Mouse (Mus musculus): ENCODE results near the gene Usp21. TPM values are rescaled to one million over a fixed set of nuclear protein-coding genes. Genes with fewer than 3 reads are reported as not detected.
"Not testable (repeated sequence)": the region's sequence is repeated elsewhere in the genome, so short reads cannot be mapped to it uniquely, and the experiment has no call there.

Gene Usp21
- polyA plus RNA-seq, 1 experiment from 2014 or later: 119 TPM

DNA sequence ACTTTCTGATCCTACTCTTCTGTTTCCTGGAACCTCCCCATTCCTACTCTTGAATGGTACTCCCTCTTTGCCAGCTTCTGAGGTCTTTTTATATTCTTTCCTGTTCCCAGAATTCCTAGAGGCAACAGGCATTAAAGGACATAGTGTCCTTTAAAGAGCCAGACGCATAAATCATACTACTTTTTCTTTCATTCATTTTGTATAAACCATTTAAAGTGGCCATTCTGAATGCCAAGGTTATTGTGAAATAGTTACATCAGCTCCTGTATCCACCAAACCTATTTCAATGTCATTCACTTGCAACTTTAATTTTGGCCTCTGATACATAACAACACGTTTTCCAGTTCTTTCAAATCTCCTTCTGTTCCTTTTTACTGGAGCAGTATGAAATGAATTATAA lies 21.5 kb upstream of the Usp21 start:
- no peak for ATAC-seq (ENCODE audit: low FRiP score, low read depth)
- H3K4me3 ChIP-seq: no peak overlapping the region
- H3K4me2 ChIP-seq (replicated peaks): no peak overlapping the region
- no peak overlapping the region for H3K27ac ChIP-seq (replicated peaks)
- 73% methylated on average over 2 of the region's 2 CpGs for WGBS
- no peaks in the 10 kb centered on the region for H3K4me1 ChIP-seq
- no peaks in the 10 kb centered on the region for H3K9me3 ChIP-seq
- no peaks in the 10 kb centered on the region for H3K36me3 ChIP-seq
- no peak overlapping the region for H3K9ac ChIP-seq (replicated peaks)
- 0 out of 2 replicates have a peak, but pooled peaks cover 4% of the 10 kb centered on the region for H3K27me3 ChIP-seq

DNA sequence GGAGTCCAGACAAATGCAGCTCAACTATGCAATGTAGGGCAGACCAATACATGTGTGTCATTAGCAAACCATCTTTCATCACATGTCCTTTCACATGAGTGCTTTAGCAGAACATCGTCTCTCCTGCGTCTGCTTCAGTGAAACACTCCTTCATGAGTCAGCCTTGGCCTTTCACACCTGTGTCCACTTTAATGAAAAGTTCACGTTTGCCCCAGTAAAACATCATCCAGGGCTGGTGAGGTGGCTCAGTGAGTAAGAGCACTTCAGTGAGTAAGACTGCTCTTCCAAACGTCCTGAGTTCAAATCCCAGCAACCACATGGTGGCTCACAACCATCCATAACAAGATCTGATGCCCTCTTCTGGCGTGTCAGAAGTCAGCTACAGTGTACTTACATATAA lies 18.4 kb upstream of the Usp21 start:
- not testable (repeated sequence) for H3K9me3 ChIP-seq; H3K27ac ChIP-seq (replicated peaks); H3K9ac ChIP-seq (replicated peaks); ATAC-seq (ENCODE audit: low FRiP score, low read depth); H3K27me3 ChIP-seq; H3K36me3 ChIP-seq; H3K4me1 ChIP-seq; H3K4me2 ChIP-seq (replicated peaks); H3K4me3 ChIP-seq
- WGBS: 76% methylated on average over 5 of the region's 5 CpGs

DNA sequence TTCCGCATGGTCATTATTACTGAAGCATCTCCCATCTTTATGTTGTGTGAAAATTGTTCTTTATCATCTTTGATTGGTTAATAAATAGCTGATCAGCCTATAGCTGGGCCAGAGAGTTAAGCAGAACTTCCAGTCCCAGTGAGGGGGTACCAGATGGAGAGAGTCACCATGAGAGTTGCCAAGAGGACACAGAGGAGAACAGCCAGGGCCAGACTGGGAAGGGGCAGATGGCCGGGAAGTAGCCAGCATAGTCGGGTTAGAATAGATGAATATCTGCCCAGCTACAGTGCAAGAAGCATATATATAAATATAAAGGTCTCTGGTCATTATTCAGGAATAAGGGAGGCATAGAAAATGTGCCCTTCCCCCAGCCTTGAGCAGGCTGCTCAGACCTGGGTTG lies 10.4 kb upstream of the Usp21 start:
- ATAC-seq (ENCODE audit: low FRiP score, low read depth): no peak
- no peak overlapping the region for H3K4me3 ChIP-seq
- H3K27ac ChIP-seq (replicated peaks): no peak overlapping the region
- H3K9me3 ChIP-seq: no peaks in the 10 kb centered on the region
- peaks cover 28% of the 10 kb centered on the region for H3K27me3 ChIP-seq
- no peaks in the 10 kb centered on the region for H3K36me3 ChIP-seq
- H3K4me1 ChIP-seq: peaks cover 7% of the 10 kb centered on the region; the same call in 1 of the 2 replicates
- H3K4me2 ChIP-seq (replicated peaks): no peak overlapping the region
- H3K9ac ChIP-seq (replicated peaks): no peak overlapping the region
- 77% methylated on average over 3 of the region's 3 CpGs for WGBS

DNA sequence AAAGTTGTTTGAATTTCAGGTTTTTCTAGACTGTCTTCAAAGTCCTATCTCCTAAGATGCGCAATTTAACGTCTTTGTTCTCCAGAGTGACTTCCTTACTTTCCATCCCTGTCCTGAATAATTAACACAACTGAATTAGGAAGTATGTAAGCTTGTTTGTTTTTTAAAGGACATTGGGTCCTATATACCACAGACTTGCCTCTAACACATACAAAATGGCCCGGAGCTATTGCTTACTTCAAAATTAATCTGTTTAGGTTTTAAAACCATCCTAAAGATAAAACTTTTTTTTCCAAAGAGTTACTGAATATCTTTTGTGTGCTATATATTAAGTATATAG lies 7.2 kb upstream of the Usp21 start:
- H3K27ac ChIP-seq (replicated peaks): peak overlapping the region; percentile 93
- no peaks in the 10 kb centered on the region for H3K9me3 ChIP-seq
- peaks cover 28% of the 10 kb centered on the region for H3K27me3 ChIP-seq
- WGBS: 16% methylated on average over 3 of the region's 3 CpGs
- ATAC-seq (ENCODE audit: low FRiP score, low read depth): peak; percentile 35
- peak overlapping the region; percentile 78; the same call in 1 of the 2 replicates for H3K9ac ChIP-seq (replicated peaks)
- peaks cover 9% of the 10 kb centered on the region; the same call in 1 of the 2 replicates for H3K4me1 ChIP-seq
- peak overlapping the region; percentile 74 for H3K4me2 ChIP-seq (replicated peaks)
- peak overlapping the region; percentile 79 for H3K4me3 ChIP-seq
- no peaks in the 10 kb centered on the region for H3K36me3 ChIP-seq

DNA sequence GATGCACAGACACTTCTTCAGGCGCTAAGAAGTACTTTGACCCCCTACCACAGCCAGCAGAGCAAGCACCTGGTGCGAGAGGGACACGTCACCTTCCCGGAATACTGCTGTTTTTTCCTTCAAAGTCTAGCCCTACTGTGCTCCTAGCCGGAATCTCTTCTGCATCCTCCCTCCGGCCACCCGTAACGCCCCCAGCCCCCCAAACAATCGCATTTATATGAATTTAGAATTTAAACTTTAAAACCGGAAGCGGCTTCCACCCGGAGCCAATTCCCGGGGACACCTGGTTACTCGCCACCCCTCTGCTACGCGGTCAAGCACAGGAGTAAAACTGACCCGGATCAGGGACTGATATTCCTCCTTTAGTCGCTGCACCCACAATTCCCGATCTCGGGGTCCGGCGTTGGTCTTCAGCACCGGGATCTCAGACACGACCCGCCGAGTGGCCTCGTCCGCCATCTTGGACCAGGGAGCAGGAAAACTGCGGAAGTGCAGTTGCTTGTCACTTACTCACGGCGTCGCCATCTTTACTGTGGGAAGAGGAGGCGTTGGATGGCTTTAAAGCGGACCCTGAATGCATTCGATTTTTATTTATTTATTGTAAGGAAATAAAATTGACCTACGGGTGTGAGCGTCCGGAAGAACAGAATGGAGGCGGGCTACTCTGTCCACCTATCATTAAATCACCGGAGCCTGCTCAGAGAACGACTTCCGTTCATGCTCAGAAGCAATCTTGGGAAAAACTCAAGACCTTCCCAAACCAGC lies 6.7 kb upstream of the Usp21 start, which contains the start of gene Ufc1:
TSS of gene Ufc1 (minus strand) at position 727 of the 765 bp plus-strand sequence.
- peak within 1 kb of the TSS; percentile 93 for H3K27ac ChIP-seq (replicated peaks)
- ATAC-seq (ENCODE audit: low FRiP score, low read depth): peak; percentile 82
- peak within 1 kb of the TSS; percentile 74 for H3K4me2 ChIP-seq (replicated peaks)
- H3K27me3 ChIP-seq: peaks cover 28% of the 10 kb centered on the region
- H3K9me3 ChIP-seq: no peaks in the 10 kb centered on the region
- peak within 1 kb of the TSS; percentile 78 for H3K9ac ChIP-seq (replicated peaks)
- H3K36me3 ChIP-seq: peaks cover 5% of the 10 kb centered on the region; the same call in 1 of the 2 replicates
- under 1% methylated on average over 42 of the region's 42 CpGs for whole genome bisulfite sequencing
- H3K4me1 ChIP-seq: peaks cover 9% of the 10 kb centered on the region; the same call in 1 of the 2 replicates
- H3K4me3 ChIP-seq: peak within 1 kb of the TSS; percentile 79

DNA sequence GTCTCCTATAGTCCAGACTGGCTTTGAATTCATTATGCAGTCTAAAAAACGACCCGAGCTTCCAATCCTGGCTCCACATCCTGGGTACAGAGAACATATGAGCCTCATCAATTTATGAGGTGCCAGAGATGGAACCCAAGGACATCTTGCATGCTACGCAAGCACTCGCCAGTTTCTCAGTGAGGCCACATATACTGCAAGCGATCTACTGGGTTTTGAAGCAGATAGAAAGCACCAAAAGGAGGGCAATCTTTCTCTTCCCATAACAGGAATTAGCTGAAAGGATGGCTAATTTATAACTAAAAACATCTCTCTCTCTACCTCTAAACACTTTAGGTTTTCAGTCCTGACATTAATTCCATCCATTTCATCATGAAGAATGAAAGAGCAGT lies 6.1 kb upstream of the Usp21 start:
- peaks cover 9% of the 10 kb centered on the region; the same call in 1 of the 2 replicates for H3K4me1 ChIP-seq
- peak overlapping the region; percentile 93 for H3K27ac ChIP-seq (replicated peaks)
- 59% methylated on average over 5 of the region's 5 CpGs for WGBS
- peak overlapping the region; percentile 74 for H3K4me2 ChIP-seq (replicated peaks)
- ATAC-seq (ENCODE audit: low FRiP score, low read depth): no peak
- H3K36me3 ChIP-seq: peaks cover 11% of the 10 kb centered on the region; the same call in 1 of the 2 replicates
- H3K27me3 ChIP-seq: peaks cover 27% of the 10 kb centered on the region
- peak overlapping the region; percentile 79 for H3K4me3 ChIP-seq
- H3K9me3 ChIP-seq: no peaks in the 10 kb centered on the region
- peak overlapping the region; percentile 78 for H3K9ac ChIP-seq (replicated peaks)

DNA sequence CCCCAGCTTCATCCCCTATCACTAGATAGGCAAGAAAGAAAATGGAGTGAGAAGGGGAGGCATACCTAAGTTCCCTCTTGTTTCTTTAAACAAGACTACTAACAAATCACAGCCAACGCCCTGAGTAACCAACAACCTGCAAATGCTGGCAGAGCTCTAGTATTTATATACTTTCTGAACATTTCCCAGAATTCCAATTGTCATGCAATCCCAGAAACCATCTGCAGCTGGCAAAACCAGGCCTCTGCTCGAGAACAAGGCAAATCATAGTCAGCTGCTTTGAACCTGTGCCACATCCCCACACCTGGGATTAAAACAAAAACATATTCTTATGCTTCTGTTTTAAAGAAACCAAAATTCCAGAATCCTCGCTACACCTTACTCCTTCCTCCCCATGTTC lies 5.6 kb upstream of the Usp21 start:
- H3K9me3 ChIP-seq: no peaks in the 10 kb centered on the region
- peaks cover 11% of the 10 kb centered on the region for H3K4me1 ChIP-seq
- H3K36me3 ChIP-seq: peaks cover 17% of the 10 kb centered on the region; the same call in 1 of the 2 replicates
- H3K4me3 ChIP-seq: no peak overlapping the region
- H3K4me2 ChIP-seq (replicated peaks): peak overlapping the region; percentile 74
- H3K9ac ChIP-seq (replicated peaks): no peak overlapping the region; the same call in 1 of the 2 replicates
- H3K27ac ChIP-seq (replicated peaks): no peak overlapping the region
- ATAC-seq (ENCODE audit: low FRiP score, low read depth): no peak
- peaks cover 22% of the 10 kb centered on the region for H3K27me3 ChIP-seq
- 91% methylated on average over 3 of the region's 3 CpGs for WGBS

DNA sequence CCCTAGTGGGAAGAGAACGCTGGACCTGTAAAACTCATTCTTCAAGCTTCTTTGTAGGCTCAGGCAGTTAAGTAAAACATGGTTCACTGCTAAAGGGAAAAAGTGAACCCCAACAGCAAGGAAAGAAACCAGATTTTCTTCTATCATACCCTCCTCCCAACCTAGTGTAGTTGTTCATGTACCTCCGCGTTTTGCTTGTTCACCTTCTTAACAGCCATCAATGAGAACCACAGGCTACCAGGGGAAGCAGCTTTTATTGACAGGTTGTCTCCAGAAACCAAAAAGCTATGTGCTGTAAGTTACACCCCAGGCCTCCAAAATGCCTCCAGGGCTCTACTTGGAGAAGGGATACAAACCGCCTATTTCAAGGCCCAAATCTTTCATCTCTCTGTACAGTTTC lies 537 bp upstream of the Usp21 start:
- Histone ChIP-seq H3K27me3 (no peaks in the 10 kb centered on the region), H3K27ac (replicated peaks) (peak overlapping the region; percentile 62), H3K4me3 (peak overlapping the region; percentile 71), H3K4me2 (replicated peaks) (peak overlapping the region; percentile 58), H3K36me3 (peaks cover 49% of the 10 kb centered on the region), H3K4me1 (peaks cover 21% of the 10 kb centered on the region), H3K9me3 (no peaks in the 10 kb centered on the region), H3K9ac (replicated peaks) (0 out of 2 replicates have a peak overlapping the region, but pooled peaks have one; percentile 21)
- ATAC-seq (ENCODE audit: low FRiP score, low read depth): no peak
- 72% methylated on average over 4 of the region's 4 CpGs for WGBS

DNA sequence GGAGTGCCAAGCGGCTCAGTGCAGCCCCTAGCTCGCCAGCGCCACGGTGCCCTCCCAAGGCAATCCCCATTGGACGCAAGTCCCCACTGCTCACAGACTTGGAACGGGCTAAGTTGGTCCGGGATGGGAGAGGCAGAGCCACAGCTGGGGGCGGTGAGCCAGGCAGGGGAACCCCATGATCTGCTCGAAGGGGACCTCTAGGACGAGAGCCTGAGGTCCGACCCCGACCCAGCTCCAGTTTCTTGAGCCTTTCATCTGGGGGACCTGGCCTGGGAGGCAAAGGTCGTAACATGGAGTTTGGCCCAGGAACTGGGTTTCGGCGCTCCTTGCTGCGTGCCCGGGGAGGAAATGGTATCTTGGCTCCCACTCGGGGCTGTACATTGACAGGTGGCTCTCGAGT lies 1.3 kb downstream of the Usp21 start:
- H3K9ac ChIP-seq (replicated peaks): peak overlapping the region; percentile 93
- H3K36me3 ChIP-seq: peaks cover 61% of the 10 kb centered on the region

DNA sequence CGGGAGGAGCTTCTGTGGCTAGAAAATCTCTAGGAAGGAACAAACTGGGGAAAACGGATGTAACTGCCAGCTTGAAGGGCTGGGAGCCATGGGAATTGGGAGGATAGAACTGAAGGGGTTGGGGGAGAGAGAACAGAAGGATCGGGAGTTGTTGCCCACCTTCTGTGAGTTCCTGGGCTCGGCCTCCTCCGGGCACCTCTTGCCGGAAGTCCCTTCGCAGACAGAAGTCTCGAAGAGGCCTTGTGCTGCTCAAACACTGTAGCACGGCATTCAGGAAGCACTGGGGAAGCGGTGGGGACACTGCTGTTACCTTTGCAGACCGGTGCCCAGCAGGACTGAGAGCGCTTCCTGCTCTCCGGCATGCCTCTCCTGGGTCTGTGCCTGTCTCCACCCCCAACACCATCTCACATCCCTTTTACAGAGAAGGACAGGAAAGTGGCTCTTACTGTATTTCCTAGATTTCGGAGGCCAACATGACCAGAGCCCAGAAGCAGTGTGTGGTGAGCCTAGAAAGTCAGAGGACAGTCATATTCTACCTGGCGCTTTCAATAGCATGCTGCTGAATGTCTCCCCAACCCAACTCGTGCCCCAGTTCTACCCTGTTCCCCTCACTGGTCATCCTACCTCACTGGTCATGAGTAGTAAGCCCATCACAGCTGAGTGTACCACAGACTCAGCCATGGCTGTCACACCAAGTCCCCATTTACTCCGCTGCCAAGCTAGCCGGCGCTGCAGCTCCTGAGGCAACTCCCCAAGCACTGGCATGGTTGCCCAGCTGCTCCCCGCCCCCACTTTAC lies 2.5 kb downstream of the Usp21 start:
- H3K4me1 ChIP-seq: peaks cover 28% of the 10 kb centered on the region
- peaks cover 61% of the 10 kb centered on the region for H3K36me3 ChIP-seq
- no peak overlapping the region for H3K27ac ChIP-seq (replicated peaks)
- no peak for ATAC-seq (ENCODE audit: low FRiP score, low read depth)
- no peak overlapping the region for H3K4me2 ChIP-seq (replicated peaks)
- 89% methylated on average over 20 of the region's 20 CpGs for WGBS
- no peak overlapping the region for H3K9ac ChIP-seq (replicated peaks)
- no peaks in the 10 kb centered on the region for H3K27me3 ChIP-seq
- no peaks in the 10 kb centered on the region for H3K9me3 ChIP-seq
- no peak overlapping the region for H3K4me3 ChIP-seq

More for the DNA sequence above, 1.3 kb downstream of the Usp21 start:
- peaks cover 24% of the 10 kb centered on the region for H3K4me1 ChIP-seq
- WGBS: 89% methylated on average over 19 of the region's 19 CpGs
- no peak overlapping the region for H3K27ac ChIP-seq (replicated peaks)
- H3K9me3 ChIP-seq: no peaks in the 10 kb centered on the region
- peak overlapping the region; percentile 71; the same call in 1 of the 2 replicates for H3K4me3 ChIP-seq
- H3K27me3 ChIP-seq: no peaks in the 10 kb centered on the region
- no peak for ATAC-seq (ENCODE audit: low FRiP score, low read depth)
- H3K4me2 ChIP-seq (replicated peaks): peak overlapping the region; percentile 58

DNA sequence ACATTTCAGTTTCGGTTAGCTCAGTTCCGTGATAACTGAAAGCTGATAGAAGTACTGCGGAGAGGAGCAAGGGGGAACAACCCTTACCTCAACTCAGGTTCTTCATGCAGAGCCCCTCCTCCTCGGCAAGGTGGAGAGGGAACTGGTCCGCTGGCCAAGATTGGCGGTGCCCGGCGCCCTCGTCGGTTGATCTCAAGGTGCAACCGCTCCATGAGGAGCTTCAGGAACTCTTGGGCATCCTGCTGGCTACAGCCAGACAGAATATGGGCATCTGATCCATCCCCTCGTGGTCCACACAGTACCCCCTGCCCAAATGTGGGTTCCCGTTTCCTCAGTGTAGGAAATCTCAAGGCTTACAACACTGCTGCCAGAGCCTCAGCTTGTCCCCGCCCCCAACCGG lies 3.3 kb downstream of the Usp21 start:
- Histone ChIP-seq H3K27me3 (no peaks in the 10 kb centered on the region), H3K36me3 (peaks cover 55% of the 10 kb centered on the region), H3K27ac (replicated peaks) (no peak overlapping the region), H3K9me3 (no peaks in the 10 kb centered on the region), H3K4me2 (replicated peaks) (no peak overlapping the region), H3K4me1 (peaks cover 35% of the 10 kb centered on the region), H3K9ac (replicated peaks) (no peak overlapping the region), H3K4me3 (no peak overlapping the region)
- 92% methylated on average over 15 of the region's 15 CpGs for WGBS
- ATAC-seq (ENCODE audit: low FRiP score, low read depth): no peak

Measured in midbrain, embryonic 12.5 days (tissue).